Mouse (Mus musculus) adrenal gland, postnatal 36 days (tissue): Measurements from ENCODE around the gene Ecel1. TPM values are rescaled to one million over a fixed set of nuclear protein-coding genes. Genes with fewer than 3 reads are reported as not detected.

ENCODE experiments used
- DNase-seq, 2 experiments: peaks; one replicate each; pipeline ENCODE4 v3.0.0; 2021; ENCODE audit warnings: mixed read lengths in 1 of 2
- total RNA-seq, 2 experiments: library from RNA; stranded (reverse); gene quantifications; 2 replicates each; pipeline ENCODE4 v1.2.3; 2021

The Ecel1 gene
- total RNA-seq, 2 experiments from 2014 or later, result 0.30 to 1.2 TPM

GRCm38 (mm10) chr1:87101411-87101810 lies 54.9 kb downstream of the Ecel1 start, which contains the start of gene Alpi:
TSS of gene Alpi (minus strand) at chr1:87101606.
- DNase-seq, result no peak

GRCm38 (mm10) chr1:87098358-87098975 lies 57.9 kb downstream of the Ecel1 start:
- DNase-seq, result peak; percentile 84 to 89

Other genes starting within 250 kb of the Ecel1 start
- not detected for gene Alppl2, start 66.6 kb downstream of the Ecel1 start, total RNA-seq
- gene Alpi, start 54.9 kb downstream of the Ecel1 start, total RNA-seq, result not detected
- gene Akp3, start 31.5 kb downstream of the Ecel1 start, total RNA-seq, result not detected
- not detected for gene Prss56, start 26.8 kb upstream of the Ecel1 start, total RNA-seq
- gene Chrnd, start 34.1 kb upstream of the Ecel1 start, total RNA-seq, result not detected
- gene Chrng, start 48.1 kb upstream of the Ecel1 start, total RNA-seq, result not detected
- 10 to 100 TPM; 86.8 to 90.0 TPM for gene Eif4e2, start 57.4 kb upstream of the Ecel1 start, total RNA-seq
- gene Efhd1, start 107.8 kb upstream of the Ecel1 start, total RNA-seq, result 100 to 1,000 TPM; 317 to 479 TPM
- gene Gigyf2, start 170.5 kb upstream of the Ecel1 start, total RNA-seq, result 10 to 100 TPM; 88.7 to 92.7 TPM
- not detected for gene Kcnj13, start 238.2 kb upstream of the Ecel1 start, total RNA-seq